Mouse (Mus musculus): ENCODE results near the gene Ppp2r2c.

Ppp2r2c gene

DNA sequence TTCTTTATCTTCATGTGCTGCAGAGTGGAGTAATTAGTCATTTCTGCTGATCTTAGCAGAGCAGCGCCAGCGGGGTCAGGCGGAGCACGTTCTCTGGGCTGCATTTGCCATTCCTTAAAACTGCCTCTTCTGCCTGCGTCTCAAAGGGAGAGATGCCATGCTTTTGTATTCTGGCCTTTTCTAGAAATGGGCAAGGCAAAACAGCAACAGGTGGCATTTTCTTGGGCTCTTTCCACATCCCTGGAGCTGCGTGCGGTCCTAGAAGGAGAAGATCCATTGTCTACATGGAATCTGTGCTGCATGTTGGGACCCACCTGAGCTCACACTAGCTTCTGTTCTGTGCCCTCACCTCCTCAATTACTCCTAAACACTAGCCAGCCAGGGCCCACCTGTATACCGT lies 29.7 kb downstream of the Ppp2r2c start:
- no peak for DNase-seq (ENCODE audit: low spot score in 2 of 2)

DNA sequence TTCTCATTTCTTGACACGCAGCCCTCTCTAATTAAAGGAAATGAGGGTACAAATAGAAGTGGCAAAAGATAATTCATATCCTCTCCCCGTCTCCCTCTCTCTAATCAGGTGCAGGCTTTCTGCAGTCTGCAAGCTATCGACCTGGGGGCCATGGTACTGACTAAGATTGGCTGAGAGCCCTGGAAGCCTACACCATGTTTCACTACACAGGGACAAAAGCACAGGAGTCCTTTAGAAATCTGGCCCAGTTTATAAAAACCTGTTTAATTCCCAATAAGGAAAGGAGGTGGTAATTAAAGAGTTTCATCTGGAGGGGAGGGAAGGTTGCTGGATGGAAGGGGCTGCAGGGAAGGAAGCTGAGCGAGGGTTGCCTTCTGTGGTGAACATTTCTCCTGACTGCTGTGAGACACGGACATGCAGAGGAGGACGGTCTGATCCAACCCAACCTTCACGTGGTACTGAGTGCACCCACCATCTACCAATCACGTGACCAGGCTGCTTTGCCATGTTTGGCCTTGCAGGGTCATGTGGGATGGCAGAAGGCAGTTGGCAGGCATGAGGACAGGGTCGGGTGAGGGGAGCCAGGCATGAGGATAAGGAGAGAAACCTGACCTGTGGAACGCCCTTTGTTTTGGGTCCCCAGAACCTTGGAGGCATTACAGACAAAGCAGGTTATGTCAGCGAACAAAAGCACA lies 30.2 kb downstream of the Ppp2r2c start:
- DNase-seq (ENCODE audit: low spot score in 2 of 2) = no peak

DNA sequence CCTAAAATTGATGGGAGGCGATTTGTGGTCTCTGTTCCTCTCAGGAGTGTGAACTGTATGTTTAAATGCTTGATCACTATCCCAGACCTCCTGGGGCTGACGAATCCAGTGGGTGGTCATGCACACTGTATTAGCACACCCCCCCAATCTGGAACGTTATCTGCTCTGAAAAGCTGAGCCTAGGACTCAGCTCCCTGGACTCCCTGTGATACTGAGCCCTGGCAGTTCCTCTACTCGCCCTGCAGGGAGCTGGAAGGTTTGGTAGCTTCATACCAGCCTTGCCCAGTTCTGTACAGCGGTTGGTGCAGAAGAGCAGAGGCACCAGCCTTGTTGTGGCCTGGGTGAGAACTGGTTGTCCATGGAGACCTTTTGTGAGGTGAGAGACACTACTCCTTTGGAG lies 31.1 kb downstream of the Ppp2r2c start:
- DNase-seq (ENCODE audit: low spot score in 2 of 2) = no peak

DNA sequence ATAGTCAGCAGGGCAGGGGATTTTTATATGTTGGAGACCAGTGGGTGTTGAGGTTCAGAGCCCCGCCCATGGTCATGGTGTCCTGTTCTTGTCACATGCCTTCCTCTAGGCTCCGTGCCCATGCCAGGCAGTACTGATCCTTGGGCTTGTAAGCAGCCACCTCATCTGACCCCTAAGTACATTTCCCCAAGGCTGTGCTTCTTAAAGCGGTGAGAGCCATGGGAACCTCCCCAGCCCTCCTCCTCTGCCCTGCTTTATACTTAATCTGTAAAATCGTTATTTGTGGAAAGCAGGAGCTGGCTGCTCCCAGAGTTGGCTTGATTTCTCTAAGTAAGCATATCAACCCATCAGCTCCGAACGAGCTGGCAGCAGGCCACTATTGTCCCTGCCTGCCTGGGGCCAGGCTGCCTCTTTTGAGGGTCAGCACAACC lies 31.9 kb downstream of the Ppp2r2c start:
- no peak for DNase-seq (ENCODE audit: low spot score in 2 of 2)

DNA sequence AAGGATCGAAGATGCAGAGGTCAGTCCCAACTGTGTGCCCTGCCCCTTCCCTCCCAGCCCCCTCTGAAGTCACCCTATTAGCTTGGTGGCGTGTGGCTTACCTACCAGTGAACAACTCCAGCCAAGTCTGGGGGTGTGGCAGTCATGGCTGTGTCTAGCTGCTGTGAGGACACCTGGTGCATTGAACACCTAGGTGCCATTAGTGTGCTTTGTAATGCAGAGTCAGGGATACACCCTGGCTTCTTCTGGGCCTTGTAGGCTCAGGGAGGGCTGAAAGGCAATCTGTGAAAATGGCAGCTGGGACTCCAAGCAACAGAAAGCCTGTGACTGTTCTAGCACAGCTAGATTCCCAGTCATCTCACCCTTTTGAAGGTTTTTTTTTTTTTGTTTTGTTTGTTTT lies 34.5 kb downstream of the Ppp2r2c start:
- no peak for DNase-seq (ENCODE audit: low spot score in 2 of 2)

DNA sequence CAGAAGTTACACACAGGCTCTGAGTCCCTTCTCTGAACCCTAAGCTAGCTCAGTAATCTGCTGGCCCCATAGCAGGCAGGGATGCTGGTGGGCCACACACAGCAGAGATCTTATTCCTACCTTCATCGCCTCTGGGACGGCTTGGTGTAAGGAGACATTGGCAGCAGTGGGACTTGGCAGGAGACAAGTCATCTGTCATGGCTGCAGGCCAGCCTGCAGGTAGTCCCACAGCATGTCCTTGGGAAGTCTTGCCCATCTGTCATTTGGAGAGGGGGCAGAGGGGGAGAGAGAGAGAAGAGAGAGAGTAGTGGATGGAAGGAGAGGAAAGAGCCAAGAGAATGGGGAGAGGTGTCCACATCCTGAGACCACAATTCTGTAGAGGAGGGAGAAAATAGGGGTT lies 35.8 kb downstream of the Ppp2r2c start:
- DNase-seq (ENCODE audit: low spot score in 2 of 2) = no peak

DNA sequence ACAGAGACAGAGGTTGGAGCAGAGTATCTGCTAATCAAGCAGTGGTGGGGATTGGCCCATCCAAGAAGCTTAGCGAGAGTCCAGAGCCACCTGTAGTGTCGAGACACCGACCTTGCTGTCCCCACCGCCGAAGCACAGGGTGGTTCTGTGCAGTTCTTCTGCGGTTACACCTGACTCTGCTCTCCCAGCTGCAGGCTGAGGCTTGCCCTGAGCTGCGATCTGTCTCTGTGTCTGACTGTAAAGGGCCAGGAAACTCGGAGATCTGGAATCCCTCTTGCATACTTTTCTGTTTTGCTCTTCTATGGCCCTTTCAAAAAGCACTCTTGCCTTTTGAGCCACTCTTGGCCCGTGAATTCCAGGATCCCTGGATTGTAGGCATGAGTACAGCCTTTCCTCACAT lies 36.4 kb downstream of the Ppp2r2c start:
- no peak for DNase-seq (ENCODE audit: low spot score in 2 of 2)

DNA sequence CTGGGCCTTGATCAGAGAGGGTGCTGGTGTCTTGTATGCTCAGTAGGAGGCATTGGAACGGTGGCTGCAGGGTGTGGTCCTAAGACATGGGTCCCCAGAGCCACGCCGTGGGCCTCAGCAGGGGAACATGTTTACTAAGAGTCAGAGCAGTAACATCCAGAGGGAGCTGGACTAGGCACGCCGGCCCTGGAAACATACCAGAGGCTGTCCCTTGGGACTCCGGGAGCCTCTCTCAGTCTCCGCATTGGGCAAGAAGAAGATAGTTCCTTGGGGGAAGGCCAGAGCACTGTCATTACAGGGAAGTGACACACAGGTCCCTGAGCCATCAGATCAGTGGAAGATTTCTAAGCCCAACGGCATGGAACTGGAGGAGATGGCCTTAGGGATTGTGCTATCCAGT lies 36.9 kb downstream of the Ppp2r2c start:
- no peak for DNase-seq (ENCODE audit: low spot score in 2 of 2)

DNA sequence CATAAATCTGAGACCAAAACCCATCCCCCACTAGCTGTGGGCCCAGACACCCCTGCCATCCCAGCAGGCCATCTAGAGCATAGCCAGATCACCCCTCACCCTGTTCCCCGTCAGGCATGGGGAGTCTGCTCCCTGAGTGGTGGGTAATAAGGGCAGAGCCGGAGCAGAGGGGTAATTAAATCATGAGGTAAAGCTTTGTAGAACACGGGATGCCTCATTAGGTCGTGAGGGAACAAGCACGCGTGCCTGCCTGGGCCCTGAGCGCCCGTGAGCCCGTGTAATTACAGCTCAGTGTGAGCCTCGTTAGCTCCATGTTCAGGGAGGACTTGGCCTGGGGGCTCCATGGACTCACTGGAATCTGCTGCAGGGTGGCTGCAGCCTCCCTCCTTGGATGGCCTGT lies 39.4 kb downstream of the Ppp2r2c start:
- DNase-seq (ENCODE audit: low spot score in 2 of 2) = no peak

DNA sequence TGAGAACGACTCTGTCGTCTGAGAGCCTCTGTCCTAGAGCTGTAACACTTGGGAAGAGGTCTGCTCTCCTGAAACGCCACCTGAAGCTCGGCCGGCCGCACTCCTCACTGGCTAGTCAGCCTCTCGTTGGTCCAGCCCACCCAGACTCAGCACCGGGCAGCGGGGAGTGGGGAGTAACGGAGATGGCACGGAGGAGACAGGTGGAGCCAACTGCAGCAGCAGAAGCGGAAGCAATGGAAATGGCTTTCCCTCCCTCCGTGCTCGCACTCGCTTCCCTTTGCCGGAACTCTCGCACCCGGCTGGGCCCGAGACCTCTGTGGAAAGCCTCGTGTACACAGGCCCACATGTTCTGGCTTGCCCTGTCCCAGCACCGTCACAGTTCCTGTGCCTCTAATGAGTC lies 41.2 kb downstream of the Ppp2r2c start:
- DNase-seq (ENCODE audit: low spot score in 2 of 2) = no peak

DNA sequence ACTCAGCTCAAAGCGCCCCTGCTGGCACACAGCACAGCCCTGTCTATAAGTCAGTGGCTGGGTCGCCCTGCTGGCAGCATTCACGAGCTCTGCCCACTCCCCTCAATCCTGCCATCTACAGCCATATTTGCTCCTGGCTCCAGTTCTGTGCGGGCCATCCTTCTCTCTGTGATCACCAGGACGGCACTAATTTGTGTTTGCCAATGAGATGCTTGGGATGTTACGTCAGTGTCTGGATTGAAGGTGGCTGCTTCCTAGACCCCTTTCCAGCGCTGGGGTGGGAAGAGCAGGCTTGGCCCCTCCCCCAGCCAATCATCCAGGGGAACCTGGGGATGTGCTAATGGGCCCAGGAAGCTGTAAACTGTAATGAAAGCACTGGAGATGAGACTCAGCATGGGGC lies 42.7 kb downstream of the Ppp2r2c start:
- DNase-seq (ENCODE audit: low spot score in 2 of 2) = no peak

DNA sequence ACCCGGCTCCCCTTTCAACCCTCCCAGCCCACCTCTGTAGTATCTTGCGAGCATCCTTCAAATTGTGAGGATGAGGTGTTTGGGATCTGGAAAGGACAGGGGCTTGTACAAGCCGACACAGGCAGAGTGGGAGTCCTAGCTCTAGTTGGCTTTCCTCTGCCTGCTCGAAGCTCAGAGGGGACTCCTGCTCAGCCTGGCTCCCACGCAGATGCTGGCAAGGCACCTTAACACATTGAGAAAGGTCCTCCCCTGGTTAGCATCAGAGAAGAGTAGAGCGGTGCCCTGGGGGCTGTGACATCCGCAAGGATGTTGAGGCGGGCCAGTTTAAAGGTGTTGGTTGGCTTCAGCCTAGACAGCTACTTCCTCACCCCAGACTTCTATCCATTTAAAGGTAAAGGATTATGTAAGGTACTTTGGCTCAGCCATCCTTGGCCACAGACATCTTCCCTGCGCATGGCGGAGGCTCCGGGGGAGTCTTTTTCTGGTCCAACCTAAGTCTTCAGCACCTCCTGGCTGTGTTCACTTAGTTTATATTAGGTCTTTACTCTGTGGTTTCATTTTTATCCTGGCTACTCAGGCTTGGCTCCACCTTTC lies 43.5 kb downstream of the Ppp2r2c start:
- no peak for DNase-seq (ENCODE audit: low spot score in 2 of 2)

DNA sequence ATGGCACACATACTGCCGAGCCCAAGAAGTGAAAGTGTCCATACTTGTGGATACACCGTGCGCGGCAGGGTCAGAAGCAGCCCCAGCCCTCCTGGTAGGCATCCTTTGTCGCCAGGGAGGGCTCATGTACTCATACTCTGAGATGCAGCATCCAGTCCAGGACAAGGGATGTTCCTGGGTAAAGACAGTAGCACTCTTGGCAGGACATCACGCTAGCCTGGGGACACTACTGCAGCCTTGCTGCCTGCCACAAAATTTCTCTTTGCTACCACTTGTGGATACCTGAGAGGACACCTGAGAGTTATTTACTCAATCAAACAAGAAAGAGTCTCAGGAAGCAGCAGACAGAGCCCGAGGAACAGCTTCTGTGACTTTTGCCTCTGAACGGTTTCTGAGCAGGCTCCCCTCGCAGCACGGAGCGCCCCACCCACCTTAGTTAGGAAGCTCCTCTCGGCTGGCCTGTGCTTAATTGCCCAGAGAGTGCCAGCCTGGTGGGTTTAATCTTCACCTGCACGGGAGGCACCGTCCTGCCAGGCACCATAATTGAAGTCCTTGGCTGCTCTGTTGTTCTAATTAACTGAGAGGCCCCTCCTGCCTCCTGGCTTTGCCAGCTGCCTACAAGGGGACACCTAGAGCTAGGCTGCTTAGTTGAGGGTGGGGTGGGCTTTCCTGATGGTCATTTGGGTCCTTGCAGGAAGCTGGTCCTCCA lies 44.4 kb downstream of the Ppp2r2c start:
- DNase-seq (ENCODE audit: low spot score in 2 of 2) = no peak

DNA sequence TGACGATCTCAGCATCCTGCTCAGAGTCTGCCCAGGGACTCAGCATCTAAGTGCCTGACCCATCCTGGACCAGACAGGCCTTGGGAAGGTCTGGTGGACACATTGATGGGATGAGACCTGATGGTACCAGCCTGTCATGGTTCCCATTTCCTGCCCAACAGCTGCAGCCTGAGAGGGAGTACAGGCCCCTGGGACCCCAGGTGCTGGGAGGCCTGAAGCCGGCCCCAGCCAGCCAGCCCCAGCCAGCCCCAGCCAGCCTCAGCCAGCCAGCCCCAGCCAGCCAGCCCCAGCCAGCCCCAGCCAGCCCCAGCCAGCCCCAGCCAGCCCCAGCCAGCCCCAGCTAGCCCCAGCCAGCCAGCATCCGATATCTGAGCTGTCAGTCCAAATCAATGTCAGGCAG lies 46.9 kb downstream of the Ppp2r2c start:
- no peak for DNase-seq (ENCODE audit: low spot score in 2 of 2)

DNA sequence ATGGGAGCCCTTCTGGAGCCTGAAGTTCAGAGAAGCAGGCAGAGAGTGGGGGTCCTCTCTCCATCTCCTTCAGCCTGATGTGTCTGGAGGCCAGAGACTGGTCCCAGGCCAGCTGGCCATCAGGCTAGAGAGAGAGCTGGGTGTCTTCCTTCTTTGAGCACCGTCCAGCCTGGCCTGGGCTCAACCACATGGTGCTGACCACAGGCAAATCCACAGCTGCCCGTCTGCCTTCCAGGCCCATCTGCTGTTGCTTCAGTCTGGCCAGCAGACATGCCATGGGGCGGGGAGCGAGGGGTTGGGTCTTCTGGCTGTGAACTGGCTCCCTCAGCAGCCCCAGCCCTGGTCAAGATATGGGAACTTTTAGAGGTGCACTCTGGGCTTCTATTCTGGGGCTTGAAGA lies 48.3 kb downstream of the Ppp2r2c start:
- no peak for DNase-seq (ENCODE audit: low spot score in 2 of 2)

DNA sequence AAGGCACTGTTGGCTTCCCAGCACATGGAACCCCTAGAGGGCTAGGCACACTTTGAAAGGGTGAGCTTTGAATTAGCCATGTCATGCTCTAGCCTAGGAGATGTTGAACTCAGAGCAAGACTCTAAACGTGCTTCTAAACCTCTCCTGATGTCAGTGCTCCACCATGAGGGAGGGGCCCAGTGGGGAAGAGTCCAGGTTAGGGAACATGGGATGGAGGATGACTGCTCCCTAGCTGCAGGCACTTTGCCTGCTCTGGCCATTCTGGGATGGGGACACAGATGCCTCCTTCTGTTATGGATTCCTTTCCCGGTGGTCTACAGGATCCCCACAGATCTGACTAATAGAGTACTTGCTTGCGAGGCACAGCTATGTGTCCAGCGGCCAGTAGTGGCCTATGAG lies 48.9 kb downstream of the Ppp2r2c start:
- DNase-seq (ENCODE audit: low spot score in 2 of 2) = no peak

DNA sequence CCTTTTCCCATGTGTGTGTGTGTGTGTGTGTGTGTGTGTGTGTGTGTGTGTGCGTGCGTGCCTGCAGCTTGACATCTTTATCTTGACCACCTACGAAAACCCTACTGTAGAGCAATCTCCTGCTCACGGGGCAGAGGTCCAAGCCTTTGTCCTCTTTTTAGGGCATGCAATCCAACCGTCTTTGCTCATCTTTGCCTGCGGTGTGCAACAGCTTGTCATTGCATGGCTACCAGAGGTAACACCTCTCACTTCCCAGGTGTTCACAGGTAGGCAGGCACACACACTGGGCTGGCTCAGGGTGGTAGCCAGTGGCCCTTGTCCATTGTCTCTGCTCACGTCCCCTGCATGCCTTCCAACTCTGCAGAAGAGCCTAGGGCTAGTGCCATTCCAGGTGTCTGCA lies 49.7 kb downstream of the Ppp2r2c start:
- DNase-seq (ENCODE audit: low spot score in 2 of 2) = no peak

DNA sequence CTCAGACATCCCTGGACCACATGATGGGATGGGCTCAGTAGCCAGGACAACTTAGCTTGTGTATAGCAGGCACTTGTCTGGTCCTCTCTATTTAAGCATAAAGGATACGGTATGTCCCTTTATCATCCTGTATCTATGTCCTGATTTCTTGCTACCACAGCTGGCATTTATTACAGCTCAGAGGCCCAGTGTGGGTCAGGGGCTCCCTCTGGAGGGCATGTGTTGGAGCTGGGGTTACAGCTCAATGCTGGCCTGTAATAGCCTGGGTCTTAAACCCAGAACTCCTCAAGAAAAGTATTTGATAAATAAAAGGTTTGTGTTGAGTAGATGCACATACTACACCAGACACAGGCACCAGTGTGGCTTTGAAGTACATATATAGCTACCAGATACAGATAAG lies 51.8 kb downstream of the Ppp2r2c start:
- DNase-seq (ENCODE audit: low spot score in 2 of 2) = no peak

DNA sequence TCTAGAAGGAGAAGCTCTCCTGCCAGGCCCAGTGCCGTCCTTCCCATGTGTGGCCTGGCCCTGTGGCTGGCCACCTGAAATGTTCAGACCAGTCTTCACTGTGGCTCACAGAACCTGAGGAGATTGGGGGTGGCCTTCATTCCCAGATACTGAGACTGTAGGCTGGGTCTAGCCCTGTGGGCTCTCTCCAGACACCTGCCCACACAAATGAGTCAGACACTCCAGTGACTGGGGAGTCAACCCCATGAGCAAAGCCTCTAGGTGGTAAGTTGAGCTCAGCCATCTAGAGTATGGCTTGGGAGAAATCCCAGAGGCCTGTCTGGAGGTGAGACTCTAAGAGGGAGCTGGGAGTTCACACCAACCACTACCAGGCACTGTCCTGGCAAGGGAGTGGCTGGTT lies 53.6 kb downstream of the Ppp2r2c start:
- no peak for DNase-seq (ENCODE audit: low spot score in 2 of 2)

DNA sequence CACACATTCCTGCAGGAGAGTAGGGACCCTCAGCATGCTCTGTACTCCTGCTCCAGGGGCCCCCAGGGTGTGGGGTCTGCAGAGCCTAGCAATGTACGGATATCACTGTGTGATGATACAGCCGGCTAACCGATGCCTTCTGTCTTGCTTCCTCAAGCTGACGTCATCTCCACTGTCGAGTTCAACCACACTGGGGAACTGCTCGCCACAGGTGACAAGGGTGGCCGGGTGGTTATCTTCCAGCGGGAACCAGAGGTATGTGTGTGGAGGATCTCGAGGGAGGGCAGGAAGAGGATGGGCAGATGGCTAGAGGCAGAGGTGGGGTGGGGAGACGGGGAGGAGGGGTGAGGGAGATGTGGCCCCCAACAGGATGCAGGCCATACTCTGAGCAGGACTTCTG lies 54.5 kb downstream of the Ppp2r2c start:
- no peak for DNase-seq (ENCODE audit: low spot score in 2 of 2)

DNA sequence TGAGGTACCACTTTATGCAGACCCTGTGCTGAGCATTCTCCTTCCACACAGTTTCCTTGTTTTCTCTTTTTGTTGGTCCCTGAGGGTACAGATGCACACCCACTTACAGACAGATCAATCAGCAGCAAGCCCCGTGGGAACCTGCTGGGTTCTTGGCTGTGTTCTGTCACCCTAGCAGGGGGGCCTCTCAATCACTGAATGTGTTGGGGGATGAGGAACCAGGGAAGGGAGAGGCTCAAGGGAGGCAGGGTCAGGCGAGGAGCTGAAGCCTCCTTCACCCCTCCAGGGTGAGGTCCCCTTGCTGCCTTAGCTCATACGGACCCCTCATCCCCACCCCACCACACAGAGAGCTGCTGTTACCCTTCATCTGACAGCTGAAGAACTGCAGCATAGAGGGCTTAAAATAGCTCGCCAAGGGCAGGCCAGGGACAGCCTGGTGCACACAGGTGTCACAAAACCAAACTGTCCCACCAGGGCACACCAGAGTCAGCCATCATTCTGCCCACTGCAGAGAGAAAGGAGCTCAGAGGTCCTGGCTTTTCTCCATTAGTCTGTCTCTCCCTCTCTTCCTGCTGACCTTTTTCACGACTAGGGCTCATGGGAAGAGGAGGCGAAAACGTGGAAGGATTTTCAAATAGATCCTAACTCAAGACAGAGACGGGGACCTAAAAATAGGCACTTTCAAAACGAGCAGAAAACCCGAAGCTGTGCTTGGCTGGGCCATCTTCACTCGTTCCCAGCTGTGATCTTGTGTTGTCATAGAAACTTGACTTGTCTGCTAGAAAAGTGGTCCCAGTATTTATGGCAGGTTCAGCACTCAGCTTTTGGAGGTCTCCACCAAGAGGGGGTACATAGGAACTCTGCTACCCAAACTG lies 55.8 kb downstream of the Ppp2r2c start:
- no peak for DNase-seq (ENCODE audit: low spot score in 2 of 2)

DNA sequence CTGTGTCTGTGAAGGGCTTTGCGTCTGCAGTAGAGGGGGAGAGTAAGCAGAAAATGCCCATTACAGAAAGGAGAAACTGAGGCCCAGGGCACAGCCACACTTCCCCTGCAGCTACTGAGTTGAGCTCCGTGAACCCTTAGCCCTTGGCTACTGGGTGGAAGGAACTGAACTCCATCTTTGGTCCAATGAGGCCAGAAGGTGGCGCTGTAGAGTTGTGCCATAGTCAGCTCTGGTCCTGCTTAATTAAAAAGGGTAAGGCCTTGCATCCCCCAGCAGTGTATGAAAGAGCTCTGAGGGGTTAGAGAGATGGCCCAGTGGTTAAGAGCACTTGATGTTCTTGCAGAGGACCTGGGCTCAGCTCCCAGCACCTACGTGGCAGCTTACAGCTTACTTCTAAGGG lies 60.4 kb downstream of the Ppp2r2c start:
- DNase-seq (ENCODE audit: low spot score in 2 of 2) = no peak

All from frontal cortex, postnatal 25 days (tissue).